In genomic region chr11:102602816-102603495, GRCm38 (mm10) we compare ENCODE assay signal across 9 mouse cellular contexts. TPM values are rescaled to one million over a fixed set of nuclear protein-coding genes. Genes with fewer than 3 reads are reported as not detected.
DNase-seq lines count a peak whose midpoint lies in the region; ATAC-seq lines count a peak whose summit lies in the region.
"Had no signal": no experiment of that assay in that cellular context is flagged by ENCODE, and none has a peak within 500 bp of the region (broad histone marks: within the 10 kb centered on the region; RNA-seq: fewer than 3 reads in every experiment).

No protein-coding gene starts in this region.

- H3K36me3 ChIP-seq in kidney, embryonic 14.5 days (ENCODE audit: control insufficient read depth, insufficient read depth, low read length), result no peaks in the 10 kb centered on the region; the same call in 1 of the 2 replicates
- H3K36me3 ChIP-seq in embryonic facial prominence, embryonic 10.5 days (replicated peaks), result peaks cover 8% of the 10 kb centered on the region
- H3K36me3 ChIP-seq: G1E had no signal

- peaks cover 10% of the 10 kb centered on the region for H3K4me1 ChIP-seq in kidney, embryonic 14.5 days (ENCODE audit: control insufficient read depth, insufficient read depth, low read length)
- H3K4me1 ChIP-seq in embryonic facial prominence, embryonic 10.5 days, result peaks cover 21% of the 10 kb centered on the region

- H3K9ac ChIP-seq in kidney, embryonic 14.5 days (ENCODE audit: low read depth, low read length), result peak overlapping the region; percentile 70

- no peak for ATAC-seq in kidney, embryonic 14.5 days (ENCODE audit: low FRiP score, low TSS enrichment)
- ATAC-seq in CD4-positive, CD25-positive, alpha-beta regulatory T cell, adult 4 months, result no peak

- H3K27ac ChIP-seq in kidney, embryonic 14.5 days (ENCODE audit: low read depth, low read length), result peak overlapping the region; percentile 99
- H3K27ac ChIP-seq in embryonic facial prominence, embryonic 10.5 days (replicated peaks), result peak overlapping the region; percentile 99

- H3K27me3 ChIP-seq in kidney, embryonic 14.5 days (ENCODE audit: control insufficient read depth, insufficient read depth, low read length), result peaks cover 8% of the 10 kb centered on the region; the same call in 1 of the 2 replicates
- peaks cover 10% of the 10 kb centered on the region for H3K27me3 ChIP-seq in embryonic facial prominence, embryonic 10.5 days (replicated peaks; ENCODE audit: low read depth, poor library complexity, severe bottlenecking)

- H3K4me3 ChIP-seq in kidney, embryonic 14.5 days (ENCODE audit: low read length), result peak overlapping the region; percentile 90
- peak overlapping the region; percentile 87 for H3K4me3 ChIP-seq in embryonic facial prominence, embryonic 10.5 days

- no peak for DNase-seq in kidney, adult 11 months
- DNase-seq in embryonic facial prominence, embryonic 10.5 days (ENCODE audit: low spot score), result peak; percentile 83
- peak; percentile 48 for DNase-seq in heart, postnatal 4 days
- peak; percentile 81 for DNase-seq in mesoderm, embryonic 11.5 days (ENCODE audit: low read depth, low spot score)
- DNase-seq in adrenal gland, postnatal 25 days, result no peak
- no peak for DNase-seq in spleen, postnatal 10 days (ENCODE audit: low spot score in 2 of 2)

- no peaks in the 10 kb centered on the region for H3K9me3 ChIP-seq in kidney, embryonic 14.5 days (ENCODE audit: control insufficient read depth, low read length)
- no peaks in the 10 kb centered on the region for H3K9me3 ChIP-seq in embryonic facial prominence, embryonic 10.5 days

- peak overlapping the region; percentile 71 for H3K4me2 ChIP-seq in kidney, embryonic 14.5 days (replicated peaks; ENCODE audit: low read depth, low read length)

- 2% methylated on average over 13 of the region's 13 CpGs for WGBS in kidney, embryonic 14.5 days
- WGBS in embryonic facial prominence, embryonic 10.5 days, result 1% methylated on average over 13 of the region's 13 CpGs

RNA-seq across cellular contexts. Expression of gene Fzd2, which starts 1.2 kb away (rescaled TPM):
- polyA plus RNA-seq in kidney, embryonic 14.5 days (2014; fragmentation: Nextera tagmentation; extraction: Ambion mirVana), result 41.7 and 49.7 TPM in 2 replicates
- polyA plus RNA-seq in embryonic facial prominence, embryonic 10.5 days (2016; fragmentation: Nextera tagmentation; extraction: Ambion mirVana), result 45.8 and 49.0 TPM in 2 replicates
- total RNA-seq in heart, postnatal 4 days (2021), result 10 to 100 TPM; 21.9 TPM
- polyA plus RNA-seq in CD4-positive, CD25-positive, alpha-beta regulatory T cell, adult 4 months (2017; shearing (Covaris generic)), result not detected
- total RNA-seq in adrenal gland, postnatal 25 days (2021), result 3.8 and 4.9 TPM in 2 replicates
- total RNA-seq: G1E had no signal
- polyA plus RNA-seq: G1E had no signal

RNA-seq across cellular contexts. Expression of gene Gm11627, which starts 23.7 kb away (rescaled TPM):
- 5.7 and 8.3 TPM in 2 replicates for polyA plus RNA-seq in kidney, embryonic 14.5 days (2014; fragmentation: Nextera tagmentation; extraction: Ambion mirVana)
- 5.3 and 6.2 TPM in 2 replicates for polyA plus RNA-seq in embryonic facial prominence, embryonic 10.5 days (2016; fragmentation: Nextera tagmentation; extraction: Ambion mirVana)
- 1 to 10 TPM; 4.4 to 5.3 TPM for total RNA-seq in heart, postnatal 4 days (2021)
- not detected for polyA plus RNA-seq in CD4-positive, CD25-positive, alpha-beta regulatory T cell, adult 4 months (2017; shearing (Covaris generic))
- total RNA-seq in adrenal gland, postnatal 25 days (2021), result not detected in 2 replicates
- total RNA-seq: G1E had no signal
- polyA plus RNA-seq: G1E had no signal

RNA-seq across cellular contexts. Expression of gene Gpatch8, which starts 46.8 kb away (rescaled TPM):
- polyA plus RNA-seq in kidney, embryonic 14.5 days (2014; fragmentation: Nextera tagmentation; extraction: Ambion mirVana), result 37.3 and 60.6 TPM in 2 replicates
- 74.6 and 76.7 TPM in 2 replicates for polyA plus RNA-seq in embryonic facial prominence, embryonic 10.5 days (2016; fragmentation: Nextera tagmentation; extraction: Ambion mirVana)
- total RNA-seq in heart, postnatal 4 days (2021), result 10 to 100 TPM; 29.5 to 29.7 TPM
- 10 to 100 TPM; 64.2 to 75.8 TPM for polyA plus RNA-seq in CD4-positive, CD25-positive, alpha-beta regulatory T cell, adult 4 months (2017; shearing (Covaris generic))
- total RNA-seq in adrenal gland, postnatal 25 days (2021), result 32.2 and 33.4 TPM in 2 replicates

Comparison
In these comparisons a context has a peak if more than half of its experiments do, and no peak if none do; other contexts are left out.
1. DNase-seq: peak in embryonic facial prominence, embryonic 10.5 days (single experiment), heart, postnatal 4 days (single experiment) and mesoderm, embryonic 11.5 days (single experiment); none in kidney, adult 11 months (single experiment), adrenal gland, postnatal 25 days (single experiment) and spleen, postnatal 10 days (0 of 2).
2. RNA of gene Fzd2, which starts 1.2 kb away (polyA plus RNA-seq): 45.8 to 49.0 TPM in embryonic facial prominence, embryonic 10.5 days and 41.7 to 49.7 TPM in kidney, embryonic 14.5 days; not detected in CD4-positive, CD25-positive, alpha-beta regulatory T cell, adult 4 months; every median in the first group is over 10 times any median in the second.